Mouse (Mus musculus) forebrain, embryonic 10.5 days (tissue): ENCODE data around the gene 2810408A11Rik. TPM values are rescaled to one million over a fixed set of nuclear protein-coding genes. Genes with fewer than 3 reads are reported as not detected.
A peak's percentile ranks its signal among the peaks of the same experiment; 100 is the strongest.
"Not testable (repeated sequence)": the region's sequence is repeated elsewhere in the genome, so short reads cannot be mapped to it uniquely, and the experiment has no call there.

ENCODE experiments used
- DNase-seq: peaks from one replicate; pipeline ENCODE4 v3.0.0-alpha.2; 2017; ENCODE audit warnings: low spot score; ENCODE audit errors: extremely low spot score
- H3K27ac ChIP-seq: fragments of 300-500 bp; sonication (generic); 2 replicates; pipeline ENCODE4 v1.5.1; 2016; ENCODE audit warnings: mild to moderate bottlenecking
- H3K27me3 ChIP-seq: fragments of 300-500 bp; sonication (generic); 2 replicates; pipeline ENCODE4 v1.6.1; 2016; ENCODE audit warnings: mild to moderate bottlenecking; ENCODE audit not compliant: poor library complexity, severe bottlenecking
- H3K36me3 ChIP-seq: fragments of 300-500 bp; sonication (generic); replicated peaks from 2 replicates; pipeline ENCODE4 v1.6.1; 2016; ENCODE audit warnings: mild to moderate bottlenecking, moderate library complexity
- H3K4me1 ChIP-seq: fragments of 300-500 bp; sonication (generic); 2 replicates; pipeline ENCODE4 v1.6.1; 2016
- H3K4me3 ChIP-seq: fragments of 300-500 bp; sonication (generic); 2 replicates; pipeline ENCODE4 v1.5.1; 2016; ENCODE audit warnings: mild to moderate bottlenecking, moderate library complexity
- H3K9me3 ChIP-seq: fragments of 300-500 bp; sonication (generic); 2 replicates; pipeline ENCODE4 v1.6.1; 2016; ENCODE audit warnings: mild to moderate bottlenecking, moderate library complexity
- WGBS: fragments of 180-500 bp; shearing (Covaris S2); methylation state at CpG from one replicate; pipeline ENCODE4 v1.1.7; 2016; 5-methylcytosine and 5-hydroxymethylcytosine counted together
- polyA plus RNA-seq: library from polyadenylated mRNA; unstranded; fragments of >200 nt; fragmentation: Nextera tagmentation; extraction: Ambion mirVana; gene quantifications from 2 replicates; pipeline ENCODE4 v1.2.1, GENCODE M21; 2016

The 2810408A11Rik gene
- polyA plus RNA-seq, 1 experiment from 2014 or later: 11.9 TPM

GRCm38 (mm10) chr11:69937385-69937784 lies 36.6 kb upstream of the 2810408A11Rik start:
- Histone ChIP-seq H3K4me1 (peaks cover 53% of the 10 kb centered on the region), H3K27me3 (peaks cover 68% of the 10 kb centered on the region), H3K4me3 (peak overlapping the region; percentile 74; the same call in 1 of the 2 replicates), H3K9me3 (no peaks in the 10 kb centered on the region), H3K36me3 (peaks cover 3% of the 10 kb centered on the region; the same call in 1 of the 2 replicates), H3K27ac (no peak overlapping the region)
- WGBS: 50% methylated on average over 4 of the region's 4 CpGs
- no peak for DNase-seq

- Histone ChIP-seq H3K36me3 (no peaks in the 10 kb centered on the region; the same call in 1 of the 2 replicates), H3K4me3 (peak overlapping the region; percentile 74), H3K27ac (no peak overlapping the region), H3K27me3 (peaks cover 68% of the 10 kb centered on the region), H3K9me3 (no peaks in the 10 kb centered on the region), H3K4me1 (peaks cover 53% of the 10 kb centered on the region)
- WGBS: 51% methylated on average over 9 of the region's 9 CpGs
- no peak for DNase-seq
Observed at GRCm38 (mm10) chr11:69936714-69937347, 36.0 kb upstream of the 2810408A11Rik start.

- no peak for DNase-seq
Observed at GRCm38 (mm10) chr11:69936156-69936555, 35.4 kb upstream of the 2810408A11Rik start.

GRCm38 (mm10) chr11:69935137-69935879 lies 34.5 kb upstream of the 2810408A11Rik start, which contains the start of gene Ybx2:
Ybx2 (plus strand) TSS chr11:69935796.
- no peaks in the 10 kb centered on the region for H3K36me3 ChIP-seq
- peaks cover 64% of the 10 kb centered on the region for H3K27me3 ChIP-seq
- 2% methylated on average over 55 of the region's 62 CpGs for whole genome bisulfite sequencing
- H3K4me3 ChIP-seq: peak within 1 kb of the TSS; percentile 74
- peak within 1 kb of the TSS; percentile 88 for H3K27ac ChIP-seq
- DNase-seq: peak; percentile 93
- no peaks in the 10 kb centered on the region for H3K9me3 ChIP-seq
- H3K4me1 ChIP-seq: peaks cover 53% of the 10 kb centered on the region

More at GRCm38 (mm10) chr11:69936156-69936555, 35.4 kb upstream of the 2810408A11Rik start:
- H3K4me3 ChIP-seq: peak overlapping the region; percentile 74
- 4% methylated on average over 30 of the region's 30 CpGs for WGBS
- H3K27ac ChIP-seq: peak overlapping the region; percentile 88
- H3K27me3 ChIP-seq: peaks cover 68% of the 10 kb centered on the region
- H3K4me1 ChIP-seq: peaks cover 53% of the 10 kb centered on the region
- H3K9me3 ChIP-seq: no peaks in the 10 kb centered on the region
- H3K36me3 ChIP-seq: no peaks in the 10 kb centered on the region

- 21% methylated on average over 6 of the region's 6 CpGs for WGBS
- no peak for DNase-seq
- H3K27me3 ChIP-seq: peaks cover 58% of the 10 kb centered on the region
- H3K27ac ChIP-seq: peak overlapping the region; percentile 60; the same call in 1 of the 2 replicates
- H3K4me1 ChIP-seq: peaks cover 53% of the 10 kb centered on the region
- no peaks in the 10 kb centered on the region for H3K36me3 ChIP-seq
- H3K4me3 ChIP-seq: peak overlapping the region; percentile 74
- H3K9me3 ChIP-seq: no peaks in the 10 kb centered on the region
Observed at GRCm38 (mm10) chr11:69934681-69935080, 33.9 kb upstream of the 2810408A11Rik start.

- Histone ChIP-seq H3K27ac (peak overlapping the region; percentile 60), H3K27me3 (peaks cover 53% of the 10 kb centered on the region), H3K36me3 (no peaks in the 10 kb centered on the region), H3K4me1 (peaks cover 53% of the 10 kb centered on the region), H3K9me3 (no peaks in the 10 kb centered on the region), H3K4me3 (peak overlapping the region; percentile 74)
- peak; percentile 94 for DNase-seq
- WGBS: 2% methylated on average over 18 of the region's 18 CpGs
Observed at GRCm38 (mm10) chr11:69934169-69934568, 33.4 kb upstream of the 2810408A11Rik start.

- peaks cover 42% of the 10 kb centered on the region for H3K4me1 ChIP-seq
- 80% methylated on average over 4 of the region's 4 CpGs for WGBS
- H3K27me3 ChIP-seq: peaks cover 42% of the 10 kb centered on the region
- no peaks in the 10 kb centered on the region for H3K36me3 ChIP-seq
- H3K4me3 ChIP-seq: no peak overlapping the region
- DNase-seq: no peak
- no peaks in the 10 kb centered on the region for H3K9me3 ChIP-seq
- H3K27ac ChIP-seq: no peak overlapping the region
Observed at GRCm38 (mm10) chr11:69933066-69933465, 32.3 kb upstream of the 2810408A11Rik start.

GRCm38 (mm10) chr11:69932254-69932653 lies 31.5 kb upstream of the 2810408A11Rik start:
- WGBS: 53% methylated on average over 3 of the region's 3 CpGs
- Histone ChIP-seq H3K36me3 (no peaks in the 10 kb centered on the region), H3K27ac (no peak overlapping the region), H3K27me3 (peaks cover 34% of the 10 kb centered on the region), H3K4me1 (peaks cover 36% of the 10 kb centered on the region), H3K9me3 (no peaks in the 10 kb centered on the region), H3K4me3 (no peak overlapping the region)
- DNase-seq: no peak

- Histone ChIP-seq H3K9me3 (no peaks in the 10 kb centered on the region), H3K27me3 (peaks cover 29% of the 10 kb centered on the region), H3K4me3 (no peak overlapping the region), H3K27ac (no peak overlapping the region), H3K36me3 (no peaks in the 10 kb centered on the region), H3K4me1 (peaks cover 31% of the 10 kb centered on the region)
- 78% methylated on average over 8 of the region's 8 CpGs for WGBS
- DNase-seq: no peak
Observed at GRCm38 (mm10) chr11:69931769-69932168, 31.0 kb upstream of the 2810408A11Rik start.

- Histone ChIP-seq H3K9me3 (no peaks in the 10 kb centered on the region), H3K4me1 (peaks cover 24% of the 10 kb centered on the region), H3K27ac (no peak overlapping the region), H3K27me3 (peaks cover 22% of the 10 kb centered on the region), H3K4me3 (no peak overlapping the region), H3K36me3 (no peaks in the 10 kb centered on the region)
- DNase-seq: no peak
- WGBS: 63% methylated on average over 3 of the region's 3 CpGs
Observed at GRCm38 (mm10) chr11:69930967-69931537, 30.3 kb upstream of the 2810408A11Rik start.

GRCm38 (mm10) chr11:69930176-69930575 lies 29.4 kb upstream of the 2810408A11Rik start:
- not testable (repeated sequence) for H3K36me3 ChIP-seq, H3K4me3 ChIP-seq, H3K9me3 ChIP-seq, H3K27ac ChIP-seq, DNase-seq
- Histone ChIP-seq H3K27me3 (peaks cover 13% of the 10 kb centered on the region), H3K4me1 (peaks cover 15% of the 10 kb centered on the region)
- WGBS: 92% methylated on average over 8 of the region's 8 CpGs

- no peak for DNase-seq
- peaks cover 10% of the 10 kb centered on the region for H3K4me1 ChIP-seq
- H3K9me3 ChIP-seq: no peaks in the 10 kb centered on the region
- H3K27me3 ChIP-seq: peaks cover 8% of the 10 kb centered on the region
- H3K4me3 ChIP-seq: no peak overlapping the region
- no peaks in the 10 kb centered on the region for H3K36me3 ChIP-seq
- 91% methylated on average over 4 of the region's 4 CpGs for WGBS
- no peak overlapping the region for H3K27ac ChIP-seq
Observed at GRCm38 (mm10) chr11:69929712-69930111, 28.9 kb upstream of the 2810408A11Rik start.

- H3K4me1 ChIP-seq: peaks cover 6% of the 10 kb centered on the region
- H3K4me3 ChIP-seq: no peak overlapping the region
- H3K27me3 ChIP-seq: no peaks in the 10 kb centered on the region
- H3K9me3 ChIP-seq: no peaks in the 10 kb centered on the region
- 97% methylated on average over 2 of the region's 2 CpGs for WGBS
- no peaks in the 10 kb centered on the region for H3K36me3 ChIP-seq
- no peak overlapping the region for H3K27ac ChIP-seq
- no peak for DNase-seq
Observed at GRCm38 (mm10) chr11:69927501-69927900, 26.7 kb upstream of the 2810408A11Rik start.
